Mouse (Mus musculus): ENCODE measurements around the gene Ttc19. TPM values are rescaled to one million over a fixed set of nuclear protein-coding genes. Genes with fewer than 3 reads are reported as not detected.

Gene Ttc19
- 8.3 and 9.0 TPM in 2 replicates for polyA plus RNA-seq (2021; fragmentation: Nextera tagmentation)
- long read RNA-seq, experiment 1, partial matches to known transcripts, result 10 of 22 reads
- long read RNA-seq, experiment 1, other reads (novel, unspliced or antisense), result 10 of 22 reads
- long read RNA-seq, experiment 2, transcript Ttc19-201 (10 exons, 3,410 nt), result major isoform, 6 of 53 reads
- long read RNA-seq, experiment 2, partial matches to known transcripts, result 26 of 53 reads
- long read RNA-seq, experiment 2, other reads (novel, unspliced or antisense), result 19 of 53 reads

GRCm38 (mm10) chr11:62280675-62281600 is at the start of gene Ttc19, which contains the start of gene Zswim7:
Gene Ttc19 (plus strand): TSS chr11:62281473.
Gene Zswim7 (minus strand): TSS chr11:62281375.

DNA sequence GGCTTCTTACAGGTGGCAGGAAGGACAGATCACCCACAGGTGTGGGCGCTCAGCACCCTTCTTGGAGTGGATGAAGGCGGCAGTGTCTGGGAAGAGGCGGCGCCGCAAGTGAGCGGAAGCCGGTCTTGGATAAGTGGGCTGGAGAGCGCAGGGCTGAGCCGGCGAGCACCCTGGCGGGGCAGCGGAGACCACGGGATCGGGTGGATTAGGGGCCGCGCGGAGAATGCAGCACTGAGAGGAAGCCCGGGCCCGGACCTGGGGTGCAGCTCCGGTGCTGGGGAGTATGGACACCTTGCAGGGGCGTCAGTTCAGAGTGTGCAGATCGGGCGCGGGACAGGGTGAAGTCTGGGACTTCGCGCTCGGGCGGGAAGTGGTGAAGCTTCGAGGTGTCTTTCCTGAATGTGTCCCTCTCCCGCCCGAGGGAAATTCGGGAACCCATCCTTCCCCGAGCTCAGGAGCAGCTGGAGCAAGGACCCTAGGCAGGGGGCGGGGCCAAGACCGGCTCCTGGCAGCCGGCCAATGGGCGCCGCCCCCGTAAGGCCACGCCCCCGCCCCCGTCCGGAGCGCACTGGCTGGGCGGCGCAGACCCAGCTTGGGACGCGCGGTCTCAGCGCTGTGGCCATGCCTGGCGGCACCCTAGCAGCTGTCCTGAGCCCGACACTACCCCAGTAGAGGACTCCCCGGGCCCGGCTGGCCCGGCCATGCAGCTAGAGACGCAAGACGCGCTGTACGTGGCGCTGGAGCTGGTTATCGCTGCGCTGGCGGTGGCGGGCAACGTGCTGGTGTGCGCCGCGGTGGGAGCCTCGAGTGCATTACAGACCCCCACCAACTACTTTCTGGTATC is 32.6 kb upstream of the Ttc19 start, which contains the start of gene Adora2b:
Adora2b (plus strand) TSS at position 584 of the 844 bp plus-strand sequence.

Other genes with a start within 250 kb of the Ttc19 start
- gene Adora2b, start 32.5 kb upstream of the Ttc19 start, polyA plus RNA-seq (2021; fragmentation: Nextera tagmentation), result 8.7 and 9.9 TPM in 2 replicates
- 35.4 and 37.0 TPM in 2 replicates for gene Zswim7, start 98 bp upstream of the Ttc19 start, polyA plus RNA-seq (2021; fragmentation: Nextera tagmentation)
- 3.9 and 4.5 TPM in 2 replicates for gene Pigl, start 177.0 kb downstream of the Ttc19 start, polyA plus RNA-seq (2021; fragmentation: Nextera tagmentation)
- 46.2 and 51.5 TPM in 2 replicates for gene Ncor1, start 177.1 kb downstream of the Ttc19 start, polyA plus RNA-seq (2021; fragmentation: Nextera tagmentation)

All from layer of hippocampus, adult 6 months (tissue).